Mouse (Mus musculus) heart, embryonic 11.5 days (tissue): ENCODE measurements around the gene Olfr186. TPM values are rescaled to one million over a fixed set of nuclear protein-coding genes. Genes with fewer than 3 reads are reported as not detected.
"Not testable (repeated sequence)": the region's sequence is repeated elsewhere in the genome, so short reads cannot be mapped to it uniquely, and the experiment has no call there.

Source experiments
- ATAC-seq: fragments of 200-750 bp; cut with Nextera tagmentation; replicated peaks from 2 replicates; pipeline ENCODE4 v1.8.0; 2017; ENCODE audit warnings: moderate library complexity; ENCODE audit not compliant: insufficient number of reproducible peaks, low FRiP score, low TSS enrichment
- H3K27ac ChIP-seq: fragments of 300-500 bp; sonication (generic); 2 replicates; pipeline ENCODE4 v1.5.1; 2014; ENCODE audit warnings: mild to moderate bottlenecking, low read depth, low read length
- H3K27me3 ChIP-seq: fragments of 300-500 bp; sonication (generic); 2 replicates; pipeline ENCODE4 v1.6.1; 2014; ENCODE audit warnings: mild to moderate bottlenecking, low read length, mixed read lengths; ENCODE audit not compliant: control insufficient read depth, insufficient read depth
- H3K36me3 ChIP-seq: fragments of 300-500 bp; sonication (generic); 2 replicates; pipeline ENCODE4 v1.6.1; 2014; ENCODE audit warnings: mild to moderate bottlenecking, low read length, moderate library complexity, mixed read lengths; ENCODE audit not compliant: control insufficient read depth, insufficient read depth
- H3K4me1 ChIP-seq: fragments of 300-500 bp; sonication (generic); 2 replicates; pipeline ENCODE4 v1.6.1; 2014; ENCODE audit warnings: low read length; ENCODE audit not compliant: control insufficient read depth, insufficient read depth
- H3K4me2 ChIP-seq: fragments of 300-500 bp; sonication (generic); 2 replicates; pipeline ENCODE4 v1.6.1; 2014; ENCODE audit warnings: mild to moderate bottlenecking, moderate library complexity
- H3K4me3 ChIP-seq: fragments of 300-500 bp; sonication (generic); 2 replicates; pipeline ENCODE4 v1.5.1; 2014; ENCODE audit warnings: low read depth, low read length
- H3K9ac ChIP-seq: fragments of 300-500 bp; sonication (generic); 2 replicates; pipeline ENCODE4 v1.6.1; 2014; ENCODE audit warnings: mild to moderate bottlenecking, low read depth, low read length, moderate library complexity
- H3K9me3 ChIP-seq: fragments of 300-500 bp; sonication (generic); replicated peaks from 2 replicates; pipeline ENCODE4 v1.6.1; 2016; ENCODE audit warnings: low read length; ENCODE audit not compliant: control insufficient read depth
- WGBS: fragments of 180-500 bp; shearing (Covaris S2); extraction: QIAGEN DNeasy Blood & Tissue Kit; methylation state at CpG from one replicate; pipeline ENCODE4 v1.1.7; 2014; ENCODE audit not compliant: insufficient replicate concordance; 5-methylcytosine and 5-hydroxymethylcytosine counted together
- polyA plus RNA-seq: library from polyadenylated mRNA; unstranded; fragments of >200 nt; fragmentation: Nextera tagmentation; extraction: Ambion mirVana; gene quantifications from 2 replicates; pipeline ENCODE4 v1.2.1, GENCODE M21; 2014

Olfr186 gene
- polyA plus RNA-seq: not detected in 2 replicates

- no peak for ATAC-seq
- H3K27ac ChIP-seq: no peak within 1 kb of the TSS
Observed at GRCm38 (mm10) chr16:59030191-59030590, at the start of gene Olfr186. Gene Olfr186, minus strand, starts transcription at chr16:59030291.

GRCm38 (mm10) chr16:59077905-59078304 is 47.8 kb upstream of the Olfr186 start, which contains the start of gene Olfr190:
Gene Olfr190, minus strand, starts transcription at chr16:59078005.
- H3K4me1 ChIP-seq: no peaks in the 10 kb centered on the region
- H3K9ac ChIP-seq: no peak within 1 kb of the TSS
- no peaks in the 10 kb centered on the region for H3K27me3 ChIP-seq
- no peaks in the 10 kb centered on the region for H3K9me3 ChIP-seq
- H3K4me2 ChIP-seq: no peak within 1 kb of the TSS
- no peak within 1 kb of the TSS for H3K4me3 ChIP-seq
- H3K27ac ChIP-seq: no peak within 1 kb of the TSS
- WGBS: 82% methylated on average over 5 of the region's 5 CpGs
- no peaks in the 10 kb centered on the region for H3K36me3 ChIP-seq
- ATAC-seq: no peak

More at GRCm38 (mm10) chr16:59030191-59030590, at the start of gene Olfr186:
- 83% methylated on average over 4 of the region's 4 CpGs for whole genome bisulfite sequencing
- Histone ChIP-seq H3K4me3 (no peak within 1 kb of the TSS), H3K9ac (no peak within 1 kb of the TSS), H3K4me2 (no peak within 1 kb of the TSS), H3K4me1 (no peaks in the 10 kb centered on the region), H3K36me3 (no peaks in the 10 kb centered on the region), H3K27me3 (no peaks in the 10 kb centered on the region), H3K9me3 (no peaks in the 10 kb centered on the region)

GRCm38 (mm10) chr16:59073520-59073919 is 43.4 kb upstream of the Olfr186 start:
- no peak for ATAC-seq
- WGBS: 81% methylated on average over 1 of the region's 1 CpGs
- H3K4me3 ChIP-seq: no peak overlapping the region
- H3K27ac ChIP-seq: no peak overlapping the region
- H3K4me1 ChIP-seq: no peaks in the 10 kb centered on the region
- H3K4me2 ChIP-seq: no peak overlapping the region
- no peaks in the 10 kb centered on the region for H3K36me3 ChIP-seq
- no peak overlapping the region for H3K9ac ChIP-seq
- no peaks in the 10 kb centered on the region for H3K27me3 ChIP-seq
- H3K9me3 ChIP-seq: no peaks in the 10 kb centered on the region

- no peak overlapping the region for H3K9ac ChIP-seq
- H3K36me3 ChIP-seq: no peaks in the 10 kb centered on the region
- ATAC-seq: no peak
- H3K9me3 ChIP-seq: no peaks in the 10 kb centered on the region
- H3K27ac ChIP-seq: no peak overlapping the region
- no peak overlapping the region for H3K4me3 ChIP-seq
- no peaks in the 10 kb centered on the region for H3K4me1 ChIP-seq
- H3K4me2 ChIP-seq: no peak overlapping the region
- no peaks in the 10 kb centered on the region for H3K27me3 ChIP-seq
Observed at GRCm38 (mm10) chr16:59071755-59072154, 41.7 kb upstream of the Olfr186 start.

GRCm38 (mm10) chr16:59062411-59062810 is 32.3 kb upstream of the Olfr186 start:
- not testable (repeated sequence) for H3K27me3 ChIP-seq, H3K27ac ChIP-seq, H3K9ac ChIP-seq, H3K9me3 ChIP-seq, H3K36me3 ChIP-seq, H3K4me3 ChIP-seq, H3K4me1 ChIP-seq, H3K4me2 ChIP-seq, ATAC-seq
- 55% methylated on average over 3 of the region's 3 CpGs for WGBS

GRCm38 (mm10) chr16:59049286-59049685 is 19.2 kb upstream of the Olfr186 start:
- H3K4me3 ChIP-seq, H3K27me3 ChIP-seq, H3K27ac ChIP-seq, H3K9ac ChIP-seq, ATAC-seq, H3K9me3 ChIP-seq, H3K36me3 ChIP-seq, H3K4me1 ChIP-seq, H3K4me2 ChIP-seq: not testable (repeated sequence)
- 81% methylated on average over 2 of the region's 2 CpGs for WGBS

GRCm38 (mm10) chr16:59048860-59049259 is 18.8 kb upstream of the Olfr186 start:
- no peak for ATAC-seq
- 73% methylated on average over 1 of the region's 1 CpGs for WGBS
- Histone ChIP-seq H3K4me3 (no peak overlapping the region), H3K27me3 (no peaks in the 10 kb centered on the region), H3K4me2 (no peak overlapping the region), H3K36me3 (no peaks in the 10 kb centered on the region), H3K9ac (no peak overlapping the region), H3K9me3 (no peaks in the 10 kb centered on the region), H3K27ac (no peak overlapping the region), H3K4me1 (no peaks in the 10 kb centered on the region)

- Histone ChIP-seq H3K36me3 (no peaks in the 10 kb centered on the region), H3K9ac (no peak overlapping the region), H3K27me3 (no peaks in the 10 kb centered on the region), H3K4me2 (no peak overlapping the region), H3K4me3 (no peak overlapping the region), H3K9me3 (no peaks in the 10 kb centered on the region), H3K4me1 (no peaks in the 10 kb centered on the region), H3K27ac (no peak overlapping the region)
- 47% methylated on average over 4 of the region's 4 CpGs for WGBS
- no peak for ATAC-seq
Observed at GRCm38 (mm10) chr16:59047579-59047978, 17.5 kb upstream of the Olfr186 start.

- Histone ChIP-seq H3K9ac (no peak overlapping the region), H3K27ac (no peak overlapping the region), H3K9me3 (no peaks in the 10 kb centered on the region), H3K4me1 (no peaks in the 10 kb centered on the region), H3K4me3 (no peak overlapping the region), H3K27me3 (no peaks in the 10 kb centered on the region), H3K36me3 (no peaks in the 10 kb centered on the region), H3K4me2 (no peak overlapping the region)
- WGBS: 72% methylated on average over 3 of the region's 3 CpGs
- no peak for ATAC-seq
Observed at GRCm38 (mm10) chr16:59045835-59046234, 15.7 kb upstream of the Olfr186 start.
